Mouse (Mus musculus) layer of hippocampus, postnatal 10 days (tissue): ENCODE data around the gene Actl7b. TPM values are rescaled to one million over a fixed set of nuclear protein-coding genes. Genes with fewer than 3 reads are reported as not detected.

Experiments used
- DNase-seq, 2 experiments: peaks; one replicate each; pipeline ENCODE4 v3.0.0; 2021; ENCODE audit warnings: low spot score in 2 of 2
- total RNA-seq, 2 experiments: library from RNA; stranded (reverse); gene quantifications; 2 replicates each; pipeline ENCODE4 v1.2.3; 2021

Actl7b gene
- total RNA-seq, 2 experiments from 2014 or later: 0.41 TPM; not detected in 1

GRCm38 (mm10) chr4:56716801-56717200 lies 24.4 kb downstream of the Actl7b start:
- no peak for DNase-seq

GRCm38 (mm10) chr4:56713155-56713554 lies 28.1 kb downstream of the Actl7b start:
- DNase-seq: no peak

DNA sequence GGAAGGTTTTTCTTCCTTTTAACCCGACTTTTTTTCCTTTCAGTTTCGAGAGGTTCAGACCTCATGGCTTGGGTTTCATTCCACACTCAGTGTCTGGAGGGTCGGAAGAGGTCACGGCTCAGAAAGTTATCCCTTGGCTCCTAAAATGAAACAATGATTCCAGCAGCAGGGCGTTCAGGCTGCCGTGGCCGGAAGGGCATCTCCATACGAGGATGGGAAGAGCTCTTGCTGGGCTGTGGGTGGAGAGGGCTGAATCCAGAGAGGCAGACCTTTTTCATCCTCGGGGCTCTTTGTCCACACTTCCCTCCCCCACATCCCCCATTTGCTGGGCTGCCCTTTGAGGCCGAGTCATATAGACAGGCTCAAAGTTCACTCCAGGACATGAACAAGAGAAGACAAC lies 39.0 kb downstream of the Actl7b start:
- no peak for DNase-seq

DNA sequence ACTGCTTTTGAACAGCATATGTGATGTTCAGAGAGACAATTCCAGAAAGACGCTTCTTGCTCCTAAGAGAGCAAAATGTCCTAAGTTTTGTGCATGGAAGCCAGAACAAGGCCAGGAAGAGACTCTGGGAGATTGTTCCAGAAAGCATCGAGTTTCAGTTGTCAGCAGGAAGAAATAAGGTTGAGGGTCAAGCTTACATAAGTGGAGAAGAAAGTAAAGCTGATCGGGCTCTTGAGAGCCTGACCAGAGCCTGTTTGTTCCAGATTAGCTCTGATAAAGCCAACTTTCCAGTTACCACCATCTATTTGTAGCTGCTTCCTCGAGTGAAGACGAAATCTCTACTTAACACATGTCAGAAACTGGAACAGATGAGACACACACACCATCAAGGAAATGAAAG lies 42.6 kb downstream of the Actl7b start:
- DNase-seq: no peak

DNA sequence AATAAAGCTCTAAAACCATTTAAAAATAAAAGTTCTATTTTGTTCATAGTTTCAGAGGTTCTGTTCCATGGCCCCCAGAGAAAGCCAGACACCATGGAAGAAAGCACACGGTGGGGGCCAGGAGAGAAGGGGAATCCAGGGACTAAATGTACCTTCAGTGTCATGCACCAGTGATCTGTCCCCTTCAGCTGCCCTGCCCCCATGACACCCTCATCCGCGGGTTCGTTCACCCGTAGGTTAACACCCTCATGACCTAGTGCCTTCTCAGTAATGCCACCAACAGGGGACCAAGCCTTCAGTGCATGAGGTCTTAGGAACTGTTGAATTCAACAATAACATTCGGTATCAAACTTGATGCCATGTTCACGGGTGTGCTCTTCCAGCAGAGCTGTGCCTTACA lies 44.8 kb downstream of the Actl7b start:
- DNase-seq: no peak

Other genes with a start within 250 kb of the Actl7b start
- not detected for gene Gm26657, start 1.4 kb downstream of the Actl7b start, total RNA-seq
- gene Actl7a, start 2.0 kb upstream of the Actl7b start, total RNA-seq: not detected
- gene Elp1, start 60.9 kb upstream of the Actl7b start, total RNA-seq: 10 to 100 TPM; 73.8 to 78.5 TPM
- 10 to 100 TPM; 17.8 to 17.9 TPM for gene Fam206a, start 60.9 kb upstream of the Actl7b start, total RNA-seq
- gene Ctnnal1, start 123.7 kb upstream of the Actl7b start, total RNA-seq: 10 to 100 TPM; 13.1 to 17.6 TPM
- 10 to 100 TPM; 27.1 to 27.6 TPM for gene Tmem245, start 206.0 kb upstream of the Actl7b start, total RNA-seq
- gene Frrs1l, start 248.9 kb upstream of the Actl7b start, total RNA-seq: 100 to 1,000 TPM; 111 to 129 TPM